Mouse (Mus musculus) heart, postnatal 0 days (tissue): ENCODE results near the gene Mlx. TPM values are rescaled to one million over a fixed set of nuclear protein-coding genes. Genes with fewer than 3 reads are reported as not detected.

Experiments used
- ATAC-seq: fragments of 200-750 bp; cut with Nextera tagmentation; 2 replicates; pipeline ENCODE4 v1.8.0; 2017; ENCODE audit warnings: low read depth, moderate number of reproducible peaks, moderate library complexity; ENCODE audit not compliant: insufficient read depth
- DNase-seq: peaks from one replicate; pipeline ENCODE4 v3.0.0-alpha.2; 2016; ENCODE audit warnings: low spot score
- H3K27ac ChIP-seq: fragments of 300-500 bp; sonication (generic); 2 replicates; pipeline ENCODE4 v1.5.1; 2014; ENCODE audit warnings: low read depth, mild to moderate bottlenecking
- H3K27me3 ChIP-seq: fragments of 300-500 bp; sonication (generic); 2 replicates; pipeline ENCODE4 v1.6.1; 2014; ENCODE audit warnings: low read length, mixed read lengths; ENCODE audit not compliant: control insufficient read depth, insufficient read depth
- H3K36me3 ChIP-seq: fragments of 300-500 bp; sonication (generic); replicated peaks from 2 replicates; pipeline ENCODE4 v1.6.1; 2014; ENCODE audit warnings: low read length, mixed read lengths; ENCODE audit not compliant: control insufficient read depth, insufficient read depth
- H3K4me1 ChIP-seq: fragments of 300-500 bp; sonication (generic); 2 replicates; pipeline ENCODE4 v1.6.1; 2014; ENCODE audit warnings: antibody characterized with exemption; ENCODE audit not compliant: control insufficient read depth, insufficient read depth
- H3K4me2 ChIP-seq: fragments of 300-500 bp; sonication (generic); 2 replicates; pipeline ENCODE4 v1.6.1; 2014; ENCODE audit warnings: low read depth, mild to moderate bottlenecking, low read length, moderate library complexity
- H3K4me3 ChIP-seq: fragments of 300-500 bp; sonication (generic); 2 replicates; pipeline ENCODE4 v1.5.1; 2014; ENCODE audit warnings: low read depth, low read length
- H3K9ac ChIP-seq: fragments of 300-500 bp; sonication (generic); replicated peaks from 2 replicates; pipeline ENCODE4 v1.6.1; 2014; ENCODE audit warnings: low read depth, low read length, mixed read lengths
- H3K9me3 ChIP-seq: fragments of 300-500 bp; sonication (generic); replicated peaks from 2 replicates; pipeline ENCODE4 v1.6.1; 2016; ENCODE audit warnings: low read length; ENCODE audit not compliant: control insufficient read depth
- CTCF ChIP-seq: IDR thresholded peaks from 2 replicates; pipeline ENCODE4 v1.5.1; 2016; ENCODE audit warnings: antibody characterized with exemption, control low read depth, low read depth
- EP300 ChIP-seq: IDR thresholded peaks from 2 replicates; pipeline ENCODE4 v1.6.1; 2016; ENCODE audit warnings: antibody characterized with exemption, low read depth
- WGBS: fragments of 180-500 bp; shearing (Covaris S2); extraction: QIAGEN DNeasy Blood & Tissue Kit; methylation state at CpG from one replicate; pipeline ENCODE4 v1.1.7; 2014; 5-methylcytosine and 5-hydroxymethylcytosine counted together
- polyA plus RNA-seq: library from polyadenylated mRNA; unstranded; fragments of >200 nt; fragmentation: Nextera tagmentation; extraction: Ambion mirVana; gene quantifications from 2 replicates; pipeline ENCODE4 v1.2.1, GENCODE M21; 2015
- total RNA-seq: library from RNA; depleted of rRNA; stranded (reverse); fragments of >200 nt; gene quantifications from 2 replicates; pipeline ENCODE4 v1.2.3, GENCODE M21; 2014; ENCODE audit warnings: low replicate concordance

Mlx gene
- total and polyA plus RNA-seq, 2 experiments from 2014 or later = 21.8 to 26.7 TPM

GRCm38 (mm10) chr11:101103011-101103410 is 15.9 kb downstream of the Mlx start:
- H3K27me3 ChIP-seq = no peaks in the 10 kb centered on the region
- H3K9me3 ChIP-seq = no peaks in the 10 kb centered on the region
- ATAC-seq (no peak), DNase-seq (no peak)
- WGBS = 80% methylated on average over 5 of the region's 5 CpGs
- no peaks in the 10 kb centered on the region for H3K4me1 ChIP-seq
- no peak overlapping the region for H3K4me2 ChIP-seq
- H3K27ac ChIP-seq = no peak overlapping the region
- no peak overlapping the region for H3K4me3 ChIP-seq
- no peak overlapping the region for H3K9ac ChIP-seq
- TF ChIP-seq EP300 = no peak
- peaks cover 70% of the 10 kb centered on the region for H3K36me3 ChIP-seq

GRCm38 (mm10) chr11:101109351-101109750 is 22.3 kb downstream of the Mlx start:
- Histone ChIP-seq H3K4me1 (no peaks in the 10 kb centered on the region), H3K27ac (no peak overlapping the region)

GRCm38 (mm10) chr11:101110708-101111107 is 23.6 kb downstream of the Mlx start:
- WGBS = 58% methylated on average over 5 of the region's 5 CpGs
- no peak overlapping the region for H3K4me3 ChIP-seq
- TF ChIP-seq CTCF = no peak
- TF ChIP-seq EP300 = no peak
- H3K36me3 ChIP-seq = peaks cover 6% of the 10 kb centered on the region; the same call in 1 of the 2 replicates
- no peak overlapping the region for H3K4me2 ChIP-seq
- no peak overlapping the region for H3K27ac ChIP-seq
- H3K9me3 ChIP-seq = no peaks in the 10 kb centered on the region
- no peak overlapping the region for H3K9ac ChIP-seq
- no peaks in the 10 kb centered on the region for H3K27me3 ChIP-seq
- no peak for ATAC-seq
- no peaks in the 10 kb centered on the region for H3K4me1 ChIP-seq
- no peak for DNase-seq

More at GRCm38 (mm10) chr11:101109351-101109750, 22.3 kb downstream of the Mlx start:
- WGBS = 77% methylated on average over 4 of the region's 4 CpGs
- no peak overlapping the region for H3K9ac ChIP-seq
- DNase-seq = no peak
- H3K36me3 ChIP-seq = peaks cover 19% of the 10 kb centered on the region
- no peak for ATAC-seq
- no peak overlapping the region for H3K4me2 ChIP-seq
- H3K27me3 ChIP-seq = no peaks in the 10 kb centered on the region
- H3K4me3 ChIP-seq = no peak overlapping the region
- no peak for TF ChIP-seq EP300
- TF ChIP-seq CTCF = no peak
- no peaks in the 10 kb centered on the region for H3K9me3 ChIP-seq

DNA sequence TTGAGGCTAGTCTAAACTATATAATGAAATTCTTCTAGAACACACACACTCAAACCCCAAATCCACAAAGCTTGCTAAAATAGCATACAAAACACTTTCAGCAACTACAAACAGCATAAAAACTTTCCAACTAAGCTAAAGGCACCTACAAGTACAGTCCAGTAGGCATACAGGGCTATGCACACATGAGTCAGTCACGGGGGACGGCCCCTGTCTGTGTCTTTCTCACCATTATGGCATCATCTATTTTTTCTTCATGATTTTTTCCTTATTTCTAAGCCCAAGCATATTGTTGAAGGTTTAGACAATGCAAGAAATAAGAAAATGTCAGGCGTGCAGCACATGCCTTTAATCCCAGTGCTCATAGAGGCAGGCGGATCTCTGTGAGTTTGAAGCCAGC is 24.1 kb downstream of the Mlx start:
- ATAC-seq = no peak
- H3K27ac ChIP-seq = no peak overlapping the region
- H3K4me3 ChIP-seq = no peak overlapping the region
- no peaks in the 10 kb centered on the region for H3K9me3 ChIP-seq
- peaks cover 6% of the 10 kb centered on the region for H3K36me3 ChIP-seq
- WGBS = 90% methylated on average over 4 of the region's 4 CpGs
- H3K4me1 ChIP-seq = no peaks in the 10 kb centered on the region
- TF ChIP-seq EP300 = no peak
- no peak for TF ChIP-seq CTCF
- no peak overlapping the region for H3K4me2 ChIP-seq
- H3K27me3 ChIP-seq = no peaks in the 10 kb centered on the region
- no peak for DNase-seq
- H3K9ac ChIP-seq = no peak overlapping the region

GRCm38 (mm10) chr11:101112186-101112585 is 25.1 kb downstream of the Mlx start:
- H3K9ac ChIP-seq = no peak overlapping the region
- peaks cover 6% of the 10 kb centered on the region for H3K36me3 ChIP-seq
- 92% methylated on average over 3 of the region's 3 CpGs for WGBS
- ATAC-seq (no peak), DNase-seq (no peak)
- no peaks in the 10 kb centered on the region for H3K27me3 ChIP-seq
- no peaks in the 10 kb centered on the region for H3K9me3 ChIP-seq
- TF ChIP-seq CTCF = no peak
- TF ChIP-seq EP300 = no peak
- no peak overlapping the region for H3K27ac ChIP-seq
- no peak overlapping the region for H3K4me3 ChIP-seq
- no peak overlapping the region for H3K4me2 ChIP-seq
- no peaks in the 10 kb centered on the region for H3K4me1 ChIP-seq

DNA sequence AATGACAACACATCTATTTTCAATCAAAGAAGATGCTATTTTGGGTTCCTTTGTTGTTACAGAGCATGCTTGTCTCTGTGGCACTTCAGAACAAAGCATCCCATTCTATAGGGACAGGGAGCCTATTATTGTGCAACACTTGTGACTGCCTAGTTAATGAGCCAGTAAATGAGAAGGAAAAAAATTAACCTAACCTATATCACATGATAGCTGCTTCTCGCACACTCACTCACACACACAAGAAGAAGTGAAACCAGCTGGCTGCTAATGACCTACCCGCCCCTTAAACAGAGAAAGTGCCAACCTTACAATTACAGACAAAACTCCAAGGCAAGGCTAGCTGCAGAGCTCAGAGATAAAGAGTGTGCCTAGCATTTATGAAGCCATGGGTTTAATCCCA is 28.5 kb downstream of the Mlx start:
- DNase-seq = no peak
- Histone ChIP-seq H3K9me3 (no peaks in the 10 kb centered on the region), H3K27ac (no peak overlapping the region), H3K4me2 (no peak overlapping the region), H3K27me3 (no peaks in the 10 kb centered on the region), H3K4me3 (no peak overlapping the region), H3K4me1 (peaks cover 16% of the 10 kb centered on the region), H3K36me3 (peaks cover 6% of the 10 kb centered on the region), H3K9ac (no peak overlapping the region)
- 74% methylated on average over 2 of the region's 2 CpGs for WGBS
- no peak for ATAC-seq
- no peak for TF ChIP-seq CTCF
- no peak for TF ChIP-seq EP300
